Mouse (Mus musculus) heart, postnatal 14 days (tissue): ENCODE measurements around the gene Klhl20. TPM values are rescaled to one million over a fixed set of nuclear protein-coding genes. Genes with fewer than 3 reads are reported as not detected.

Source experiments
- DNase-seq, 2 experiments: peaks; one replicate each; pipeline ENCODE4 v3.0.0; 2021 to 2022
- intact Hi-C: fragments of 180-260 bp; cut with DNase I; formaldehyde crosslinking; loops from one replicate; pipeline ENCODE4 v1.15.1; 2025
- total RNA-seq, 2 experiments: library from RNA; stranded (reverse); gene quantifications; 2 replicates each; pipeline ENCODE4 v1.2.3; 2021

Klhl20 gene
- total RNA-seq, 2 experiments from 2014 or later = 11.4 to 12.4 TPM

DNA sequence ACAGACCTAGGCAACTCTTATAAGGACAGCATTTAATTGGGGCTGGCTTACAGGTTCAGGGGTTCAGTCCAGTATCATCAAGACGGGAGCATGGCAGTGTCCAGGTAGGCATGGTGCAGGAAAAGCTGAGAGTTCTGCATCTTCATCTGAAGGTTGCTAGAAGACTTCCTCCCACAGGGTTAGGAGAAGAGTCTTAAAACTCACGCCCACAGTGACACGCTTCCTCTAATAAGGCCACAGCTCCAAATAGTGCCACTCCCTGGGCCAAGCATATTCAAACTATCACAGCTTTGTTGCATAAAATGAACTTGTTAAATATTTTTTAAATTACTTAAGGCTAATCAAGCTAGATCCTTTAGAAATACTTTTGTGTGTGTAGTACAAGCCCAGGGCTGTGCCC is 54.1 kb downstream of the Klhl20 start:
- intact Hi-C loops = loop anchor here (10.0 kb wide), 1 partner anchor 118 kb away; no protein-coding TSS in a partner anchor
- DNase-seq = no peak

DNA sequence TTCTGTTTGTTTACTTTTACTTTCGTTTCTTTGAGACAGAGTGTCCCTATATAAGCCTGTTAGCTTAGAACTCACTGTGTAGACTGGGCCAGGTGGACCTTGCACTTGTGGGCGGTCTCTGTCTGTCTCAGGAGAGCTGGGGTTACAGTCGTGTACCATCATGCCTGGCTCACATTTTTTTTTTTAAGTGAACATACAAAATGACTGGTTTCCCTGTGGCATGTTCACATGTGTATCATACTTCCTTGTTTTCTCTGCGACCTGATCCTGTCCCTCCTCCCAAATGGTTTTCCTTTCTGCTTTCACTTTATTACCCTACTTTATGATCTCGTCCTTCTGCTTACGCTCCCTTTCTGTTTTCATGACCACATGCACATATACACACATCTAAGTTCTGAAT is 55.1 kb downstream of the Klhl20 start:
- intact Hi-C loops = loop anchor here (10.0 kb wide), 1 partner anchor 119 kb away; no protein-coding TSS in a partner anchor
- no peak for DNase-seq

GRCm38 (mm10) chr1:161071272-161071620 is 60.1 kb downstream of the Klhl20 start:
- intact Hi-C loops = loop anchor here (5.0 to 10.0 kb wide), 2 partner anchors 61 to 124 kb away; partner anchors contain the start of gene Klhl20
- DNase-seq = no peak

- intact Hi-C loops = loop anchor here (5.0 to 10.0 kb wide), 2 partner anchors 62 to 124 kb away; partner anchors contain the start of gene Klhl20
- DNase-seq = peak; percentile 94 to 96
These were observed 60.7 kb downstream of the Klhl20 start, which contains the start of the genes Dars2 and Cenpl for GRCm38 (mm10) chr1:161070352-161071271. Dars2 (minus strand) TSS chr1:161070658. Cenpl (plus strand) TSS chr1:161070713.

- DNase-seq = no peak
- intact Hi-C loops = no loop called here
These were observed 68.0 kb downstream of the Klhl20 start for GRCm38 (mm10) chr1:161063351-161063750.

GRCm38 (mm10) chr1:161057164-161057563 is 74.1 kb downstream of the Klhl20 start:
- no peak for DNase-seq
- intact Hi-C loops = no loop called here

GRCm38 (mm10) chr1:161046972-161047371 is 84.3 kb downstream of the Klhl20 start:
- intact Hi-C loops = no loop called here
- DNase-seq = no peak

DNA sequence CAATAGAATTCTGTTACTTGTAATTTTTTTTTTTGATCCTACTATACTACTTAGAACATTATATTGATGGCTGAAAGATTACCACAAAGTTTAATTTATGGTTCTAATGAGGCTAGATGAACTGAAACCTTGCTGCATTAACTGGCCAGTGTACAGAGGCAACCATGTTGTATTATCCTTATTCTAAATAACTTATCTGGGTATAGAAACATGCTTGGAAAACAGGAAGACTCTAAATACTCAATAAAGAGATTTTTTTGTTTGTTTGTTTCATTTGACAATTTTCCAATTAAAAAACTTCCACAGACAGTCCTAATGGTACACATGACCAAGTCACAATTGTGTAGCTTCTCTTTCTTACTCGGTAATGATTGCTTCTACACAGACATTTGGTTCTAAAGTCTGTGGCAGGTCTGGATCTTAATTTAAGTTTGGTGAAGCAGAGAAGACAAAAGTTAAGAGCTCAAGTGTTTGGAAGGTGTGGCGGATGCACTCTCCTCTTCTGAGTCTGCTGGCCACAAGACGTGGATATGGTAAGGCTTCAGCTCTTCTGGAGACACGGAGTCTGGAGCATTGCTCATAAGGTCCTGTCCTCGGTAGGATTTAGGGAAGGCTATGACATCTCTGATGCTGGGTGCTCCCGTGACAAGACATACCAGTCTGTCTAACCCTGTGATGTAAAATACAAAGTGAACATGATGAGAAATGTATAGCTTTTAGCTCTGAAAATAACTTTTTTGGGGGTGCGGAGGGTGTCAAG is 89.9 kb downstream of the Klhl20 start:
- no peak for DNase-seq
- intact Hi-C loops = no loop called here

DNA sequence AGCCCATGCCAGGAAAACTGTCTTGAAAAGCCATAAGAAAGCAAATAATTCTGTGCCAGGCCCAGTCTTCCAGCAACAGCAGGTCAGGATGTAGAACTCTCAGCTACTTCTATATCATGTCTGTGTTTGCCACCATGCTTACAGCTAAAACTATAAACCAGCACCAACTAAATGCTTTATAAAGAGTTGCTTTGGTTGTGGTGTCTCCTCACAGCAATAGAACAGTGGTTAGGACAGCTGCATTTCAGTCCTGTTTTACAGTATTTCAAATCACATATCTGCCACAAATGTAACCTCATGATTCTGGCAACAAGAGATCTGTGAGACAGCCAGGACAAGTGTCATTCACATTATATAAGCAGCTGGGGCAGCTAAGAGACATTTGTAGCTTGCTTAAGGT is 90.5 kb downstream of the Klhl20 start:
- DNase-seq = no peak
- intact Hi-C loops = no loop called here

- intact Hi-C loops = no loop called here
- no peak for DNase-seq
These were observed 90.9 kb downstream of the Klhl20 start for GRCm38 (mm10) chr1:161040426-161040770.

- intact Hi-C loops = loop anchor here (5.0 to 10.0 kb wide), 2 partner anchors 92 to 825 kb away; partner anchors contain the start of genes Cacybp and Klhl20
- DNase-seq = no peak
These were observed 91.4 kb downstream of the Klhl20 start for GRCm38 (mm10) chr1:161039741-161040425.

DNA sequence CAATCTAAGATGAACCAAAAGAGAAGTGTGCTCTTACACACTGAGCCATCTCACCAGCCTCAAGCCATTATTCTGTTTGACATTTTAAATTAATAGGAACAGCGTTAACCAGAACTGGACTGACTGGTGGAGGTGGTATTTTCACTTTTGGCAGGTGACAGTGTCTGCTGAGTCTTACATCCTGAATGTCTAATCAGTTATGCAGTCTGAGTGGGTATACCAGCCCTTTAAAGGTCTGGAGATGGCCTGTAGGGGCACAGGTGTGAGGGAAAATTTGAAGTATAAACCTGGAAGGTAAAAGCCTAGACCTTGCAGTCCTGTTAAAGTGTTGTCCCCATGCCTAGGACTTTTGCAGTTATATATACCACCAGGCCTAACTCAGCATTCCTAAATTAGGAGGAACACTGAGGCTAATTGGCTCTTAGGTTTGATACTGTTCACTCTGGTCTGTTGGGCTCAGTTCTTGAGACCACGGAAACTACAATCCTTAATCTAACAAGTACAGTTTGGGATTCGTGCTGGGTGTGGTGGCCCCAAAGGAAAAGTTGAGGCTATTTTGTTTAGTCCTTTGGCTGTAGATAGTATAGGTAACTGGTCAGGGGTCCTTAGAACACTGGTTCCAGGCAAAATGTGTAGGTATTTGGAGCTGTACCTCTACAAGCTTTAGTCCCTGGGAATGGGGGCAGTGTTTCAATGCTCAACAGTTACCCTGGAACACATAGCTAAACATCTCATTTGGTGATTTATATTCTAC is 92.2 kb downstream of the Klhl20 start:
- intact Hi-C loops = loop anchor here (5.0 to 10.0 kb wide), 2 partner anchors 93 to 824 kb away; partner anchors contain the start of genes Cacybp and Klhl20
- no peak for DNase-seq

Other genes with a start within 250 kb of the Klhl20 start
- 10 to 100 TPM; 48.0 to 48.5 TPM for gene Rc3h1, start 225.1 kb downstream of the Klhl20 start, total RNA-seq
- under 1 TPM; 0.31 to 0.41 TPM for gene Serpinc1, start 152.9 kb downstream of the Klhl20 start, total RNA-seq
- gene Zbtb37, start 96.7 kb downstream of the Klhl20 start, total RNA-seq = 10 to 100 TPM; 12.8 to 15.8 TPM
- gene Dars2, start 60.9 kb downstream of the Klhl20 start, total RNA-seq = 10 to 100 TPM; 17.4 to 17.6 TPM
- gene Cenpl, start 60.8 kb downstream of the Klhl20 start, total RNA-seq = 1 to 10 TPM; 1.9 to 2.2 TPM
- 1 to 10 TPM; 2.2 to 3.1 TPM for gene Ankrd45, start 11.2 kb upstream of the Klhl20 start, total RNA-seq
- not detected for gene Tex50, start 27.8 kb upstream of the Klhl20 start, total RNA-seq
- 100 to 1,000 TPM; 208 to 228 TPM for gene Prdx6, start 119.7 kb upstream of the Klhl20 start, total RNA-seq